Mouse (Mus musculus) embryonic facial prominence, embryonic 12.5 days (tissue): ENCODE data around the gene Cavin3. TPM values are rescaled to one million over a fixed set of nuclear protein-coding genes. Genes with fewer than 3 reads are reported as not detected.
A peak's percentile ranks its signal among the peaks of the same experiment; 100 is the strongest.

ENCODE experiments used
- ATAC-seq: fragments of 200-750 bp; cut with Nextera tagmentation; 2 replicates; pipeline ENCODE4 v1.8.0; 2017; ENCODE audit not compliant: insufficient number of reproducible peaks, insufficient read depth, low FRiP score, low TSS enrichment
- H3K27ac ChIP-seq: fragments of 300-500 bp; sonication (generic); 2 replicates; pipeline ENCODE4 v1.5.1; 2016; ENCODE audit warnings: mild to moderate bottlenecking
- H3K27me3 ChIP-seq: fragments of 300-500 bp; sonication (generic); 2 replicates; pipeline ENCODE4 v1.6.1; 2016; ENCODE audit warnings: mild to moderate bottlenecking, moderate library complexity
- H3K36me3 ChIP-seq: fragments of 300-500 bp; sonication (generic); 2 replicates; pipeline ENCODE4 v1.6.1; 2016; ENCODE audit warnings: mild to moderate bottlenecking
- H3K4me1 ChIP-seq: fragments of 300-500 bp; sonication (generic); 2 replicates; pipeline ENCODE4 v1.6.1; 2016
- H3K4me2 ChIP-seq: fragments of 300-500 bp; sonication (generic); replicated peaks from 2 replicates; pipeline ENCODE4 v1.6.1; 2016; ENCODE audit warnings: mild to moderate bottlenecking, moderate library complexity
- H3K4me3 ChIP-seq: fragments of 300-500 bp; sonication (generic); 2 replicates; pipeline ENCODE4 v1.5.1; 2016; ENCODE audit warnings: mild to moderate bottlenecking
- H3K9ac ChIP-seq: fragments of 300-500 bp; sonication (generic); 2 replicates; pipeline ENCODE4 v1.6.1; 2016; ENCODE audit warnings: mild to moderate bottlenecking, moderate library complexity
- H3K9me3 ChIP-seq: fragments of 300-500 bp; sonication (generic); 2 replicates; pipeline ENCODE4 v1.6.1; 2016; ENCODE audit warnings: mild to moderate bottlenecking, moderate library complexity
- WGBS: fragments of 180-500 bp; shearing (Covaris S2); methylation state at CpG from one replicate; pipeline ENCODE4 v1.1.7; 2016; 5-methylcytosine and 5-hydroxymethylcytosine counted together
- polyA plus RNA-seq: library from polyadenylated mRNA; unstranded; fragments of >200 nt; fragmentation: Nextera tagmentation; extraction: Ambion mirVana; gene quantifications from 2 replicates; pipeline ENCODE4 v1.2.1, GENCODE M21; 2016

The Cavin3 gene
- polyA plus RNA-seq, 1 experiment from 2014 or later = 36.7 TPM

DNA sequence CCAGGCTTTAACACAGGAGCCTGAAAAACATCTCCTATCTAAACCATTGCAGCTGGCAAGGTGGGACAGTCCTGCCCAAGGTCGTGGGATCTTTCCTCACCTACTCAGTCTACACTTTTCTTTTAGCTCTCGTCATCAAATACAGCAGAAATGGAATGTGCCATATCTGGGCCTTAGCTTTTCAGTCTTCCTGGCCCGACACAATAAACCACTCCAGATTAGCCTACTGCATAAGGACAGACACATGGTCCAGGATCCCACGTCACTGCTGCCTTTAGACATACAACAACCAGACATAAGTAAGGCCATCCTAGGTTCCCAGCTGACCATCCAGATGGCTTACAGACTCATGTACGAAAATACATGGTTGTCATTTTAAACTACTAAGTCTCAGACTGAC lies 28.0 kb upstream of the Cavin3 start:
- Histone ChIP-seq H3K9ac (no peak overlapping the region), H3K27me3 (no peaks in the 10 kb centered on the region), H3K27ac (no peak overlapping the region), H3K4me1 (no peaks in the 10 kb centered on the region), H3K4me2 (no peak overlapping the region), H3K36me3 (no peaks in the 10 kb centered on the region), H3K4me3 (no peak overlapping the region), H3K9me3 (no peaks in the 10 kb centered on the region)
- WGBS = 81% methylated on average over 5 of the region's 5 CpGs
- no peak for ATAC-seq

DNA sequence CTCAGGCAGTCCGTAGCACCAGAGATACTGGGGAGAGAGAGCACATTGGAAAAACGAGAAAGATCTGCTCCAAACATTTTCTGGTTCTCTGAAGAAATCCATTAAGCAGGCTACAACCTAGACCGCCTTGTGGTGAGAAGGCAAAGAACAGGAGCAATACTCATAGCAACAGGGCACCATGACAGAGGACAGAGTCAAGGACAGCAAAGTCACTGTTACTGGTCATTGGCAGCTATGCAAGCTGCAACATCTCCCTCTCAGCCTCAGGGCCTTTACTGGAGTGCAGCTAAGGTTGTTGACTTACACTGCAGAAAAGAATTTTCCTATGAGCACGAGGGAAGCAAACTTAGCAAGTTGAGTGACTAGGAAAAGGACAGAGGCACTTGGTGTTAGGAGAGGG lies 25.2 kb upstream of the Cavin3 start:
- Histone ChIP-seq H3K27me3 (no peaks in the 10 kb centered on the region), H3K4me1 (no peaks in the 10 kb centered on the region), H3K36me3 (no peaks in the 10 kb centered on the region), H3K9me3 (no peaks in the 10 kb centered on the region), H3K4me2 (no peak overlapping the region), H3K27ac (no peak overlapping the region), H3K4me3 (no peak overlapping the region), H3K9ac (no peak overlapping the region)
- WGBS = 72% methylated on average over 4 of the region's 4 CpGs
- ATAC-seq = no peak

DNA sequence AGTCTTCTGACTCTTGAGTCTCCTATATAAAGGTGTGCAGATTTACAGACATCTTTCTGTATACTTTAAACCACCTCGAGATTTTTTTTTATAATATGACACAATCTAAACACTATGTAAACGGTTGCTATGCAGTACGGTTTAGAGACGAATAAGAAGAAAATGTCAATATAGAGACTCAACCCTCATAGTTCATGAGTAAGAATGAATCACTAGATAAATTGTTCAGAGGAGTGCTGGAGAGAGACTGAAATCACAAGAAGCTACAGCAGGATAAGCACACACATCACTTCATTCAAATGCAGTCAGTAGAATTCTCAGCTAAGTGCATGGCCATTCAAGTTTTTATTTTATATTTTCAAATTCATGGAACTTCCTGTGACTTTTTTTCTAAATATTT lies 19.9 kb upstream of the Cavin3 start:
- Histone ChIP-seq H3K9ac (no peak overlapping the region), H3K36me3 (no peaks in the 10 kb centered on the region), H3K27me3 (no peaks in the 10 kb centered on the region), H3K4me3 (no peak overlapping the region), H3K27ac (no peak overlapping the region), H3K4me2 (no peak overlapping the region), H3K4me1 (no peaks in the 10 kb centered on the region), H3K9me3 (no peaks in the 10 kb centered on the region)
- ATAC-seq = no peak
- 81% methylated on average over 4 of the region's 4 CpGs for WGBS

DNA sequence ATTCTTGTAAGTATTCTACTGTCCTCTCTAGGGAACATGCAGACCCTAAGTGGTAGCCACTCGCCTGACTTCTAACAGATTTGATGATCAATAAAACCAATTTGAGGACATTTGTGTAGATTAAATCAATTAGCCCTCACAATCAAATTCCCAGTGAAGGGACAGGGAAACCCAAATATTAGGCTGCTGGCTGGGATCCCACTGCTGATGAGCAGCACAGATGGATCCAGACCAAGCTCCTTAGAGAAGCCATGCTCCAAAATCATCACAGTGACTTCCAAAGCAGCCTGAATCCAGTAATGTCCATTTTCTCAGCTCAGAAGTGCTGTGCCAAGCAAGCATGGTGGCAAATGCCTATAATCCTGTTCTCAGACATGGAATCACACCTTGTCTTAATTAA lies 17.6 kb upstream of the Cavin3 start:
- H3K4me3 ChIP-seq = no peak overlapping the region
- ATAC-seq = no peak

DNA sequence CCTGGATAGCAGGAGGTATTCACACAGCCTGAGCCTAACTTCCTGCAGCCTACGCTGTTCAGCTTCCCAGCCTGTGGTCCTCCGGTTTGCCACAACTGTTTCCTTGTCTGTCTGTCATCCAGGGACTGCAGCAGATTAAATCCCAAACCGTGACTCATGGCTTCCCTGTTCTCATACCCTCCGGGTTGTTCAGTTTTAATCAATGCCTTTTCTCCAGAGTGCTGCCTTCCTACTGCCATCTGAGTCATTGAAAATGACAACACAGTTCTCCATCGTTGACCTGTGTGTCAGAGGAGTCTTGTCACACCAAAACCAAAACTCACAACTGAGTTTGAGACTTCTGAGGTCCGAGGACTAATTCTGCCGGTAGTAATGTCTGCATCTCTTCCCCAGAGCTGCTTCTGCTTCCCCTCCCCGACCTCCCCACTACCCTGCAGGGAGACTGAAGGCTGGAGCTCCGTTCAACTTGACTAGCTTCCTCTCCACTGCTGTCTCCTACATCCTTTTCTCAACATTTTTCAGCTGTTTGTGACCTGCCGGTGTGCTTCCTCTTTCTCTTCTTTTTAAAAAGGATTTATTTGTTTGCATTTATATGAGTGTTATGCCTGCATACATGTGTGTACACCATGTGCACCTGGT lies 16.9 kb upstream of the Cavin3 start:
- H3K36me3 ChIP-seq = no peaks in the 10 kb centered on the region
- no peaks in the 10 kb centered on the region for H3K4me1 ChIP-seq
- H3K9ac ChIP-seq = no peak overlapping the region
- H3K4me3 ChIP-seq = no peak overlapping the region
- 26% methylated on average over 10 of the region's 10 CpGs for WGBS
- no peaks in the 10 kb centered on the region for H3K9me3 ChIP-seq
- H3K27me3 ChIP-seq = no peaks in the 10 kb centered on the region
- no peak overlapping the region for H3K4me2 ChIP-seq
- H3K27ac ChIP-seq = no peak overlapping the region
- no peak for ATAC-seq

More for the DNA sequence above, 17.6 kb upstream of the Cavin3 start:
- no peaks in the 10 kb centered on the region for H3K36me3 ChIP-seq
- no peak overlapping the region for H3K4me2 ChIP-seq
- no peaks in the 10 kb centered on the region for H3K4me1 ChIP-seq
- no peak overlapping the region for H3K9ac ChIP-seq
- H3K27ac ChIP-seq = no peak overlapping the region
- 82% methylated on average over 1 of the region's 1 CpGs for WGBS
- no peaks in the 10 kb centered on the region for H3K9me3 ChIP-seq
- no peaks in the 10 kb centered on the region for H3K27me3 ChIP-seq

DNA sequence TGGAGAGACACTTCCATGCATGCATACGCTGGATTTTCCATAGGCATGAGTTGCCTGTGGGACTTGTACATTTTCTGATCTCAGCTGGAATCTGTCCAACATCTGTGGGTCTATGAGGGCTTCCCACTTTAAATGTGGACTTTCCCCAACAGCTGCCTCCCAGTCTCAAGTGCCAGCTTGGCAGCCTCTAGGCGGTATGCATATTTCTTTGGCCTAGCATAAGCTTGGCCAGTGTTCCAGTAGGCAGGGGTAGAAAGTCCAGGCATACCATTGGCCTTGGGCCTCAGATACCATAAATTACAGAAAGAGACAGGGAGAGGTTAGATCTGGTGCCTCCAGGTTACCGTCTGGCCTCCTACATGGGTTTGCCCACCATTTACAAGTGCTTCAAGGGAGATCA lies 15.8 kb upstream of the Cavin3 start:
- H3K4me3 ChIP-seq = no peak overlapping the region
- no peaks in the 10 kb centered on the region for H3K36me3 ChIP-seq
- no peak overlapping the region for H3K4me2 ChIP-seq
- no peaks in the 10 kb centered on the region for H3K4me1 ChIP-seq
- ATAC-seq = no peak
- 91% methylated on average over 3 of the region's 3 CpGs for WGBS
- no peaks in the 10 kb centered on the region for H3K27me3 ChIP-seq
- no peaks in the 10 kb centered on the region for H3K9me3 ChIP-seq
- H3K9ac ChIP-seq = no peak overlapping the region
- H3K27ac ChIP-seq = no peak overlapping the region

DNA sequence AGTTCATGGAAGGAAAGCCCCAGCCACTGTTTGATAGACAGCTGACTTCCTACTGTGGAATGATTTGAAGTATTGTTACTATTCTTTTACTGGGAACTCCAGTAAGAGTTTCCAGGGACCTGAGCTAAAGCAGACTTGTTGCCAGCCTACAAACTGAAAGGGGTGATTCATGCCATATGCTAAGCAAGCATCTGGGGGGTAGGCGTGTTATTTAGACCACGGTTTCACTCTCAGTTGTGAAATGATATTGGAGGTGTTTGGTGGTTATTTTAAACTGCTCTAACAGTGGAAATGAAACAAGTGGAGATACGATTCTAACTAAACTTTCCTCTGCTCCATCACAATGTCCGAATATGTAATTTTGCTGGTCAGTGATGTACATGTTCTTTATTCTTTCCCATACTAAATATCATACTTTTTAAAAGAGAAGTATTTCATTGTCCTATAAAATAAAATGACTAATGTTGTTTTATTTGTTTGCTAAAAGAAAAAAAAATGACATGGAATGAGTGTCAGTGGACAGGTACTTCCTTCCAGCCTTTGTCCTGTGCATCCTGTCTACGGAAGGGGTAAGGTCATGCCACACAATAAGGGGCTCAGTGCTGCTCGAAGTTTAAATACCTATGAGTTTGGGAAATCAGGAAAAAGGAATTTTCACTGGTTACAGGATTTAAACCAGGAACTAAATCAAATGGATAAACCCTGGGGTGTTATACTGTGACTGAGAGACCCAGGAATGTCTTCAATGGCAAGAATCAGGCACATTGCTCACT lies 5.2 kb upstream of the Cavin3 start:
- no peaks in the 10 kb centered on the region; the same call in 1 of the 2 replicates for H3K4me1 ChIP-seq

DNA sequence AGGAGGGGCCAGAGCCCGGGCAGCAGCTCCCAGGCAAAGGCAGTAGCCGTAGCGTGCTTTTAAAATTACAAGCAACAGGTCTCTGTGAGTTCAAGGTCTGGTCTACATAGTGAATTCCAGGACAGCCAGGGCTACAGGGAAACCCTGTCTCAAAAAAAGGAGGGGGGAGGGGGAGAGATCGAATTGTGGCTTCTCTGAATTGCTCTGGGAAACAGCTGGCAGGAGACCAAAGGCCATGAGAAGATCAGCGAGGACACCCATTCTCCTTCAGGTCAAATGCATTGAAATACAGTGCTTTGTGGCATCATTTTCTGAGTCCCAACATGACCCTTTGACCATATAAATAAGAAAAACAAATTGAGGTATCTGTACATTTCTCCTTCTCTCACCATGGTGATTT lies 2.9 kb upstream of the Cavin3 start:
- no peak for ATAC-seq
- no peak overlapping the region for H3K4me2 ChIP-seq
- H3K27ac ChIP-seq = no peak overlapping the region
- H3K9me3 ChIP-seq = no peaks in the 10 kb centered on the region
- no peak overlapping the region for H3K4me3 ChIP-seq
- H3K4me1 ChIP-seq = peaks cover 10% of the 10 kb centered on the region; the same call in 1 of the 2 replicates
- peaks cover 12% of the 10 kb centered on the region for H3K27me3 ChIP-seq
- H3K9ac ChIP-seq = no peak overlapping the region
- H3K36me3 ChIP-seq = no peaks in the 10 kb centered on the region
- 58% methylated on average over 5 of the region's 5 CpGs for WGBS

More for the DNA sequence above, 5.2 kb upstream of the Cavin3 start:
- H3K27me3 ChIP-seq = no peaks in the 10 kb centered on the region
- 78% methylated on average over 6 of the region's 6 CpGs for WGBS
- no peak overlapping the region for H3K4me3 ChIP-seq
- no peaks in the 10 kb centered on the region for H3K36me3 ChIP-seq
- no peak overlapping the region for H3K9ac ChIP-seq
- H3K27ac ChIP-seq = no peak overlapping the region
- no peaks in the 10 kb centered on the region for H3K9me3 ChIP-seq
- no peak for ATAC-seq
- H3K4me2 ChIP-seq = no peak overlapping the region

DNA sequence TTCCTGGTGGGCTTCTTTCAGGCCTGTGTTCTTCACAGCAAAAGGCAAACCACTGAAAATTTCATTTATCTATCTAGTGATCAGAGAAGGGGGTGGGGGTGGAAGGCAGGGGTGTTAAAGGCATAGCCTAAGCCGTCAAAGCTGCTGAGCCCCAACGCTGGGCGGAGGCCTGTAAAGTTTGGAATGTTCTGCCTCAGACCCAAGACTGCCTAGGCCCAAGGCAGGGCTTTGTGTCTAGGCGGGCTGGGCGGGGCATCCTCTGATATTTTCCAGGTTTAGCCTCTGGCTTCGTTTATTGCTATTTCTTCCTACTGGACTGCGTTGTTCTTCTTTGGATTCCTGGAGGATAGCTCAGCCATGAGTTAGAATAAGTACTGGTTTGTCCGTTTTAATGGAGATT lies 326 bp upstream of the Cavin3 start:
- Histone ChIP-seq H3K4me2 (peak overlapping the region; percentile 68), H3K27ac (peak overlapping the region; percentile 74), H3K4me1 (peaks cover 10% of the 10 kb centered on the region; the same call in 1 of the 2 replicates), H3K9me3 (no peaks in the 10 kb centered on the region), H3K27me3 (peaks cover 12% of the 10 kb centered on the region), H3K4me3 (peak overlapping the region; percentile 42), H3K36me3 (no peaks in the 10 kb centered on the region), H3K9ac (peak overlapping the region; percentile 69; the same call in 1 of the 2 replicates)
- peak; percentile 59 for ATAC-seq
- WGBS = 33% methylated on average over 8 of the region's 8 CpGs

DNA sequence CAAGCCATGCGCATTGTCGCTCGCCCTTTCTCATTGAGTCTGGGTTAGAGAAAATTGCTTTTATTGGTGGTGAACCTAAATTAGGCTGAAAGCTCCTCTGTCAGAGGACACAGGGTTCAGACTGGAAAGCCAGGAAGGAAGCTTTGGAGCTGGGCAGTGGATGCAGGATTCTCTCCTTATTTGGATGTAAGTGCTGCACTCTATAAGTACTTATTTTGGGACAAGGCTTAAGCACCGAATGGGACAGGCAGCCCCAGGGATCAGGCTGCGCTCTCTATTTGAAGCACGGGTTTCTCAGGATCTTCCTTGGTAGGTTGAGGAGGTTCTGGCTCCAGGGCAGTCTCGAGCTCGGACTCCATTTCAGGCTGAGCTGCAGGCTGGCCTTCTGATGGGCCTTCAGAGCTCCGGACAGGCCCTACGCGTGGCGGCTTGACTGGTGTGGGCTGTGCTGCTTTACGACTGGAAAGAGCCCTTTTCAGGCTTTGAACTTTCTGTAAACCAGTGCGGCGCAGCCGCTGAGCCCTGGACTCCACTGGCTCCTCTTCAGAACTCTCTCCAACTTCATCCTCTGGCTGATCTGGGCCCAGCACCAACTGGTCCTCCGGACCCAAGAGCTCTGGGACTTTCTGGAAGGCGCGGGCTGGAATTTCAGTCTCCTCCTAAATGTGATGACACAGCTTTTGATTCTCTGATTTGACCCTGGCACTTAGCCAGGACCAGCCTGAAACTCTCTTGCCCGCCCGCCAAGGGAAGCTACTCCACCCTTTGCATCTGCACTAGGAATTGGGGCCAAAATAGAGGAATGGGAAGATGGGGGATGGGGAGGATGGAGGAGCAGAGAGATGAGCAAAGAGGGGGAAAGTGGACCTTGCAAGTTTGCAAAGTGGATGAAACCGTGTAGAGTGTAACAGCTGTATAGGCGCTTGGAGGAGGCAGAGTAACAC lies 1.3 kb downstream of the Cavin3 start:
- Histone ChIP-seq H3K27me3 (peaks cover 12% of the 10 kb centered on the region), H3K4me1 (peaks cover 10% of the 10 kb centered on the region; the same call in 1 of the 2 replicates), H3K4me2 (peak overlapping the region; percentile 68), H3K27ac (peak overlapping the region; percentile 74; the same call in 1 of the 2 replicates), H3K36me3 (no peaks in the 10 kb centered on the region), H3K9me3 (no peaks in the 10 kb centered on the region), H3K9ac (0 out of 2 replicates have a peak overlapping the region, but pooled peaks have one; percentile 69), H3K4me3 (peak overlapping the region; percentile 42)
- ATAC-seq = no peak
- WGBS = 66% methylated on average over 23 of the region's 23 CpGs

DNA sequence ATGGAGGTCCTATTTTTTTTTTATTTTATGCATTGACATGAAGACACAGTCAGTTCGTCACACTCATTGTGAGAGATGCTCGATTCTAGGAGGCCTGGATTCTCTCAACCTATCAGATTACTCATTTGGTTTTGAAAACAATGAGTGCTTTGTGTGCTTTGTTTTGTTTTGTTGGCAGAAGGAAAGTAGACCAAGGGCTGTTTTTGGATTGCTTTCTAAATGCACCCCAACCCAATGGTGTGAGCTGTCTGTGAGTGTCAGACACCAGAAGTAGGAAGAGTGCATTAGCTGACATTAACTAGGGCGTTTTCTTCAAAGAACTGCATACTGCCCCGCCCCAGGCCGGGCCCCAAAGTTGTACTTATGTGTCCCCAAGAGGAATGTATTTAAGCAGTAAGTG lies 2.0 kb downstream of the Cavin3 start:
- 40% methylated on average over 5 of the region's 5 CpGs for WGBS
- H3K4me3 ChIP-seq = no peak overlapping the region
- H3K9me3 ChIP-seq = no peaks in the 10 kb centered on the region
- no peaks in the 10 kb centered on the region for H3K36me3 ChIP-seq
- H3K27ac ChIP-seq = no peak overlapping the region
- H3K4me2 ChIP-seq = no peak overlapping the region
- peaks cover 10% of the 10 kb centered on the region; the same call in 1 of the 2 replicates for H3K4me1 ChIP-seq
- H3K9ac ChIP-seq = no peak overlapping the region
- no peak for ATAC-seq
- H3K27me3 ChIP-seq = peaks cover 12% of the 10 kb centered on the region
